Mouse (Mus musculus) thymus, adult 2 months (tissue): ENCODE measurements around the gene Gipc2. TPM values are rescaled to one million over a fixed set of nuclear protein-coding genes. Genes with fewer than 3 reads are reported as not detected.

Experiments used
- DNase-seq: peaks from one replicate; pipeline ENCODE4 v3.0.0; 2021
- H3K27ac ChIP-seq: fragments of 200-500 bp; 2 replicates; pipeline ENCODE4 v1.5.1; 2012; ENCODE audit warnings: low read length, control low read depth; ENCODE audit not compliant: control insufficient read depth, insufficient read depth
- H3K27me3 ChIP-seq: fragments of 200-500 bp; 2 replicates; pipeline ENCODE4 v1.6.1; 2012; ENCODE audit warnings: mild to moderate bottlenecking, low read length, moderate library complexity, mixed read lengths; ENCODE audit not compliant: control insufficient read depth, insufficient read depth
- H3K36me3 ChIP-seq: fragments of 200-500 bp; 2 replicates; pipeline ENCODE4 v1.6.1; 2012; ENCODE audit warnings: mild to moderate bottlenecking, low read length, moderate library complexity; ENCODE audit not compliant: control insufficient read depth, insufficient read depth
- H3K4me1 ChIP-seq: fragments of 200-500 bp; replicated peaks from 2 replicates; pipeline ENCODE4 v1.6.1; 2012; ENCODE audit warnings: low read length; ENCODE audit not compliant: control insufficient read depth, insufficient read depth
- H3K4me3 ChIP-seq: fragments of 200-500 bp; 2 replicates; pipeline ENCODE4 v1.5.1; 2012; ENCODE audit warnings: mild to moderate bottlenecking, low read length, control low read depth, moderate library complexity; ENCODE audit not compliant: control insufficient read depth, insufficient read depth
- CTCF ChIP-seq: fragments of 200-500 bp; IDR thresholded peaks from 2 replicates; pipeline ENCODE4 v1.5.1; 2012; ENCODE audit warnings: mild to moderate bottlenecking, control low read depth, low read length, moderate library complexity, borderline replicate concordance; ENCODE audit not compliant: control insufficient read depth, poor library complexity, insufficient read depth; ENCODE audit errors: extremely low read depth
- POLR2A ChIP-seq: fragments of 200-500 bp; IDR thresholded peaks from 2 replicates; pipeline ENCODE4 v1.6.1; 2012; ENCODE audit warnings: mild to moderate bottlenecking, low read length, control low read depth, moderate library complexity; ENCODE audit not compliant: control insufficient read depth, poor library complexity, insufficient read depth; ENCODE audit errors: extremely low read depth
- WGBS: fragments of 180-500 bp; shearing (Covaris S2); methylation state at CpG from one replicate; pipeline ENCODE4 v1.1.7; 2018; 5-methylcytosine and 5-hydroxymethylcytosine counted together
- polyA plus RNA-seq: library from polyadenylated mRNA; depleted of rRNA; stranded (reverse); fragments of >200 nt; gene quantifications from 2 replicates; pipeline ENCODE4 v1.2.3, GENCODE M21; 2012

Gene Gipc2
- polyA plus RNA-seq, 1 experiment: 4.0 TPM

DNA sequence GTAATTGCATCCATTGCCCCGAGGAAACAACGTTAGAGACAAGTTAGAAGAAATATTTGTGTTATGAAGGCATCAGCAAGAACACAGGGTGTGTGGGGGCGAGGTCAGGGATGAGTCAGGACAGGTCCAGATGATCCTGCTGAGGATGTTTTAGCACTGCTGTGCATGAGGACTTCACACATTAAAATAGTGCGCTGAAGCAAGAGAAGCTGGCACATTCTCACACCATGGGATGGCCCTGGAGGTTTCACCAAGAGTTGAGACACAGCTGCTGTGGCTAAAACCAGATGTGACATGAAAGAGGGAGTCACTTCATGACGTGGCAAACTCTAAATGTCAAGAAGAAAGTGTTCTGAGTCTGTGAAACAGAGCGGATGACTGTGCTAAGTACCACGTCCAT lies 38.9 kb downstream of the Gipc2 start:
- Histone ChIP-seq H3K27ac (no peak overlapping the region), H3K36me3 (no peaks in the 10 kb centered on the region), H3K27me3 (no peaks in the 10 kb centered on the region), H3K4me1 (no peaks in the 10 kb centered on the region), H3K4me3 (no peak overlapping the region)
- DNase-seq: no peak
- 67% methylated on average over 7 of the region's 7 CpGs for WGBS
- TF ChIP-seq CTCF: no peak
- TF ChIP-seq POLR2A: no peak

DNA sequence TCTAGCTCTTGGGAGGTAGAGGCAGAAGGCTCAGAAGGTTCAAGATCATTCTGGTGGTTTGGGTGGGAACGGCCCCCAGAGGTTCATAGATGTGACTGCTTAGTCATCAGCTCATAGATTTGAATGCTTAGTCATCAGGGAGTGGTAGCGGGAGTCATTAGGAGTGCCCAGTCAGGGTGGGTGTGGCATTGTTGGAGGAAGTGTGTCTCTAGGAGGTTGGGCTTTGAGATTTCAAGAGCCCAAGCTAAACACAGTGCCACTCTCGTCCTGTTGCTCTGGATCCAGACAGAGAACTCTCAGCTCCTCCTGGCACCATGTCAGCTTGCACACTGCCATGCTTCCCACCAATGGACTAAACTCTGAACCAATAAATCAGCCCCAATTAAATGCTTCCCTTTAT lies 43.3 kb downstream of the Gipc2 start:
- Histone ChIP-seq H3K27me3 (no peaks in the 10 kb centered on the region), H3K4me1 (no peaks in the 10 kb centered on the region), H3K4me3 (no peak overlapping the region), H3K36me3 (no peaks in the 10 kb centered on the region), H3K27ac (no peak overlapping the region)
- TF ChIP-seq CTCF (no peak), POLR2A (no peak)
- WGBS: 21% methylated on average over 3 of the region's 3 CpGs
- DNase-seq: no peak

DNA sequence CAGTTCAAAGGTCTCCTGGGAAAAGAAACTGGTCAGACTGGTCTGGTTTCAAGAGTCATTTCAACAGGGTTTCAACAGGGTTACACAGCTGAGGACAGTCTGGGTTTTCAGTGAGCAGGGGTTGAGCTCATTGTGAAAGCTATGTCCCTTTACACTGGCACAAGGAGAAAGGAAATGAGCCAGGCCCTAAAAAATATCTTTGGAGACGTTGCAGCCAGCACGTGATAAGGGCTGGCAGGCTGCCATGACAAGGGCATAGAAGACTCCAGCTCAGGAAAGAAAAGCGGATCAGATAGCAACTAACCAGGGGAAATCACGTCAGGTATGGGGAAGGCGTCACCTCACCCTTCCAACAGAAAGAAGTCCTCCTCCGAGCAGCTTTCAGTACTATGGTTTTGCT lies 43.9 kb downstream of the Gipc2 start:
- 14% methylated on average over 6 of the region's 6 CpGs for WGBS
- H3K27me3 ChIP-seq: no peaks in the 10 kb centered on the region
- no peak overlapping the region for H3K4me3 ChIP-seq
- no peak for TF ChIP-seq CTCF
- no peak for TF ChIP-seq POLR2A
- H3K36me3 ChIP-seq: no peaks in the 10 kb centered on the region
- H3K4me1 ChIP-seq: no peaks in the 10 kb centered on the region
- no peak overlapping the region for H3K27ac ChIP-seq
- peak; percentile 12 for DNase-seq

DNA sequence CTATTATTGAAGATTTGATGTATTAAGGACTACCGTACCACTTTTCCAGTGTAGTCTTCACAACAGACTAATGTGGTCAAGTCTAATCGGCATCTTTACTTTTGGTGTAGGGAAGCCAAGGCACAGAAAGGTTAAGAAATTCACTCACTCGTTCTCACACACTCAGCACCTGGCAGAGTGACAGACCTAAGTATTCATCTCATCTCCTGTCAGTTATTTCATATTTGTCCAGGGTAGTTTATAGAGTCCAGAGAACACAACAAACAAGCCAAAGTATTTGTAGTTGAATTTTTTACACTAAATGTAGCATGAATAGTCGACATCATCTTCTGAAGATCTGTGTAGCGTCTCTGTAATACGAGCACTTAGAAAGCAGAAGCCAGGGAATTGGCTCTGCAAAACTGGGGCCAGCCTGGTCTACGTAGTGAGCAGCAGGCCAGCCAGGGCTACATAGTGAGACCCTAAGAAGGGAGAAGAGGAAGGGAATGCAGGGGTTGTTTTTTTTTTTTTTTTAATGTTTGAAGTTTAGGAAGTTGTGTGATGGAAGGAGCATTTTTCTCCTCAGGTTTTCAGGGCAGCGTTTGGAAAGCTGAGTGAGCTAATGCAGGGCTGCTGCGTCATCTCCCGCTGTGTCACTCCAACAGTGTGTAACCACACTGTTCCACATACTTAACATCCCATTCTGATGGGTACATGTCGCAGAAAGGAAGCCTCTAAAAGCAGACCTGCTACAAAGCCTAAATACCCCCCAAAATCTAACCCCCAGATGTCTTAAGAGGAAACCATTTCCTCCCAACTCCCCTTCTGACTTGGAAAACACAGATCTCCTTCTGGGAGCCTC lies 44.6 kb downstream of the Gipc2 start:
- Histone ChIP-seq H3K4me3 (no peak overlapping the region), H3K36me3 (no peaks in the 10 kb centered on the region), H3K4me1 (no peaks in the 10 kb centered on the region), H3K27me3 (no peaks in the 10 kb centered on the region), H3K27ac (no peak overlapping the region)
- no peak for TF ChIP-seq CTCF
- no peak for TF ChIP-seq POLR2A
- DNase-seq: no peak
- 82% methylated on average over 11 of the region's 11 CpGs for WGBS

DNA sequence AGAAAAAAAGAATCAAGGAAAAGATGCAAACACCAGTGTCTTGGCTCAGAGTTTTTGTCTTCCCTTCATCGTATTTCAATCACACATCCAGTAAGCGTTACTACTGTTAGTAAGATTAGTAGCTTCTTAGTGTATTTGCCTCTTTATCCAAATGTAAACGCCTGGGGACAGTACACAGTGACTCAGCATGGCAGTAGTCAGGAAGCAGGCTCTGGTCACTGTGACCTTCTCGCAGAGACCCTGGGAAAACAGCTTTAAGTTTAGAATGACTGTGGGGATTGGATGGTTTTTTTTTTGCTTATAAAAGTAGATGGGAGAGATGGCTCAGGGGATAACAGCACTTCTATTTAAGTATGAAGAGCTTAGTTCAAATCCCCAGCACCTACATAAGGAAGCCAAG lies 46.0 kb downstream of the Gipc2 start:
- 77% methylated on average over 4 of the region's 4 CpGs for WGBS
- Histone ChIP-seq H3K27ac (no peak overlapping the region), H3K36me3 (no peaks in the 10 kb centered on the region), H3K4me3 (no peak overlapping the region), H3K4me1 (no peaks in the 10 kb centered on the region), H3K27me3 (no peaks in the 10 kb centered on the region)
- no peak for DNase-seq
- TF ChIP-seq CTCF (no peak), POLR2A (no peak)

DNA sequence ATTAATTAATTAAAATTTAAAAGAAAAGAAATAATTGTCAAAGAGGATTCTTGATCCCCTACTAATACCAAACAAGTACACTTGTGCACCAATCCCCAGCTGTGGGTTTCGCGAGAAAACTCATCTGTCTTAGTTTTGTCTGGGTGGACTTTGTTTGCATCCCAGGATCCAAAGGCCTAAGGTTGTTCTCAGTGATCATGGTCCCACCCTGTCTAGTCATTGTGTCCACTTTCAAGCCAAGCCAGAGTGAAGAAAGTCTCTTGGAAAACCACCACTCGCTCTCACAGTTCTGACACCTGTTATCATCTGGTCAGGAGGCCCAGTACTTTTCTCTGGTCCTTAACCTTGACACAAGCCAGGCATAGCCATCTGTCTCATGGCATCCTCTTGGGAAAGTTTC lies 48.1 kb downstream of the Gipc2 start:
- no peak for TF ChIP-seq CTCF
- TF ChIP-seq POLR2A: no peak
- Histone ChIP-seq H3K27ac (no peak overlapping the region), H3K27me3 (no peaks in the 10 kb centered on the region), H3K36me3 (no peaks in the 10 kb centered on the region), H3K4me3 (no peak overlapping the region), H3K4me1 (no peaks in the 10 kb centered on the region)
- 98% methylated on average over 3 of the region's 3 CpGs for WGBS
- DNase-seq: no peak

DNA sequence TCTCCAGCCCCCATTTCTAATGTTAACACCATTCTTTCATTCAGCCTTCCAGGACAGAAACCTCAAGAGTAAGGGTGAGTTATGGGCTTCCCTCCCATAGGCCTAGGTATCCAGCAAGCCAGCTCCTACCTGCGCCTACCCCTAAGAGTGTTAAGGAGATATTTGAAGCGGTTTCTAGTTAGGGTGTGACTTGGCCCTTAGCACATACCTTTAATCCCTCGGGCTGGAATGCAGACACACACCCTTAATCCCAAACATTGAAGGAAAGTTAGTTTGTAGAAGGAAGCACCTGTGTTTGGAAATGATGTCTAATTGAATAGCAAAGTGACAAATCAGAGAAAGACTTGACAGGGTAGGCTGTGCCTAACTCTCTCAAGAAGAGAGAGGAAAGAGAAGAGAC lies 49.9 kb downstream of the Gipc2 start:
- TF ChIP-seq POLR2A (no peak), CTCF (no peak)
- DNase-seq: no peak

More for the DNA sequence above, 49.9 kb downstream of the Gipc2 start:
- Histone ChIP-seq H3K36me3 (no peaks in the 10 kb centered on the region), H3K27me3 (no peaks in the 10 kb centered on the region), H3K4me1 (no peaks in the 10 kb centered on the region), H3K27ac (no peak overlapping the region), H3K4me3 (no peak overlapping the region)
- whole genome bisulfite sequencing: 95% methylated on average over 3 of the region's 3 CpGs
